Mouse (Mus musculus) lung, embryonic 16.5 days (tissue): ENCODE results near the gene P2rx3. TPM values are rescaled to one million over a fixed set of nuclear protein-coding genes. Genes with fewer than 3 reads are reported as not detected.

ENCODE experiments used
- ATAC-seq: fragments of 200-750 bp; cut with Nextera tagmentation; 2 replicates; pipeline ENCODE4 v1.8.0; 2017; ENCODE audit warnings: low read depth, mild to moderate bottlenecking, moderate library complexity
- H3K27ac ChIP-seq: fragments of 300-500 bp; sonication (generic); 2 replicates; pipeline ENCODE4 v1.5.1; 2014; ENCODE audit warnings: mild to moderate bottlenecking, control low read depth, low read length
- H3K27me3 ChIP-seq: fragments of 300-500 bp; sonication (generic); 2 replicates; pipeline ENCODE4 v1.6.1; 2014; ENCODE audit warnings: low read depth, low read length, mixed read lengths; ENCODE audit not compliant: control insufficient read depth, insufficient read depth
- H3K36me3 ChIP-seq: fragments of 300-500 bp; sonication (generic); 2 replicates; pipeline ENCODE4 v1.6.1; 2014; ENCODE audit warnings: low read length; ENCODE audit not compliant: control insufficient read depth, insufficient read depth
- H3K4me1 ChIP-seq: fragments of 300-500 bp; sonication (generic); replicated peaks from 2 replicates; pipeline ENCODE4 v1.6.1; 2014; ENCODE audit warnings: low read length, mixed read lengths; ENCODE audit not compliant: control insufficient read depth, insufficient read depth
- H3K4me2 ChIP-seq: fragments of 300-500 bp; sonication (generic); 2 replicates; pipeline ENCODE4 v1.6.1; 2014; ENCODE audit warnings: low read depth, low read length, control low read depth
- H3K4me3 ChIP-seq: fragments of 300-500 bp; sonication (generic); 2 replicates; pipeline ENCODE4 v1.5.1; 2014; ENCODE audit warnings: mild to moderate bottlenecking, low read length, control low read depth
- H3K9ac ChIP-seq: fragments of 300-500 bp; sonication (generic); 2 replicates; pipeline ENCODE4 v1.6.1; 2014; ENCODE audit warnings: low read length, control low read depth
- H3K9me3 ChIP-seq: fragments of 300-500 bp; sonication (generic); 2 replicates; pipeline ENCODE4 v1.6.1; 2016; ENCODE audit warnings: low read length; ENCODE audit not compliant: control insufficient read depth
- WGBS: fragments of 180-500 bp; shearing (Covaris S2); extraction: QIAGEN DNeasy Blood & Tissue Kit; methylation state at CpG from one replicate; pipeline ENCODE4 v1.1.7; 2014; 5-methylcytosine and 5-hydroxymethylcytosine counted together
- polyA plus RNA-seq: library from polyadenylated mRNA; unstranded; fragments of >200 nt; fragmentation: Nextera tagmentation; extraction: Ambion mirVana; gene quantifications from 2 replicates; pipeline ENCODE4 v1.2.1, GENCODE M21; 2015

P2rx3 gene
- polyA plus RNA-seq, 1 experiment from 2014 or later: 0.87 TPM

DNA sequence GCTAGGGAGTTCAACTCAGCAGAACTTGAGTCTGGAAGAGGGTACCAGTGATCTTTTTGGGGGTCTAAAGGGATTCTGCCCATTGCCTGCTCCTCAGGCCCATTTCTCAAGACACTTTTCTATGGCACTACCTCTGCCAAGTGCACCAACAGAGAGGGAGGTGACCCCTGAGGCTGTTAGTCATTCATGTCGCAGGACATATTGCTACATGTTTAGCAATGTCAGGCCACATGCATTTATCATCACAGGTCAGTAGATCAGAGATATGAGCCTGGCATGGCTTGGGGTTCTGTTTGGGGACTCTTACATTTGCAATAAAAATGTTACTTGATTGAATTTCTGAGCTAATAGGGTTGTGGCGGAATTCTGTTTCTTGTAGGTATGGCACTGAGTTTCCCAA is 61.7 kb downstream of the P2rx3 start:
- WGBS: 85% methylated on average over 2 of the region's 2 CpGs
- Histone ChIP-seq H3K4me3 (no peak overlapping the region), H3K9ac (no peak overlapping the region), H3K27ac (no peak overlapping the region), H3K4me1 (no peaks in the 10 kb centered on the region), H3K27me3 (no peaks in the 10 kb centered on the region), H3K36me3 (no peaks in the 10 kb centered on the region), H3K9me3 (no peaks in the 10 kb centered on the region), H3K4me2 (no peak overlapping the region)
- ATAC-seq: no peak

DNA sequence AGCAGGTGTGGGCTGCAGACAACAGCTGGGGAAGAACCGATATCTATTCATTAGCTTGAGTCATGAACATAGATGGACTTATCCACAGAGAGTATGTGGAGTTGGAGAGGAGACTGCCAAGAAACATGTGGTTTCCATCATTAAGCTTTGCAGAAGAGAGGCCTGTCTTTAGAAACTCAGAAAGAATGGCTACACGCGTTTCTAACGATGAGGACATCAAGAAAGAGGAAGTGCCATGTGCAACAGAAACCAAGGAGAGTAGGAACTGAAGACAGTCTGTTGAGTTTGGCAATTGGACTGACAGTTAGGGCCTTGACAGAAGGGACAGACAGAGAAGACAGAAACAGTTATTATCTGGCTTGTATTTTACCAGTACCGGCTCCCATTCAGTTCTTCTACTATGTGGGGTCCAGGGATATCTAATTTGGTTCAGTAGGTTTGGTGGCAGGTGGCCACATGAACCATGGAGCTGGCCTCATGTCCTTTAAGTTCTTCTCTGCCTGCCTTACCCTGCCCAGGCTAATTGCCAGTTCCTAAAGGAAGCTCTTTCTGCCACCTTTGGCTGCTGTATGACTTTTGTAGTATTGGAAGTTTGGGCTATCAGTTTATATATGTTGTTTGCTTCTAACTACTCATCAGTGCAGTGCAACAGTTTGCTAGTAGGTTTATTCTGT is 69.8 kb downstream of the P2rx3 start:
- no peaks in the 10 kb centered on the region for H3K27me3 ChIP-seq
- no peak for ATAC-seq
- no peak overlapping the region for H3K4me3 ChIP-seq
- WGBS: 83% methylated on average over 5 of the region's 5 CpGs
- H3K9ac ChIP-seq: no peak overlapping the region
- H3K9me3 ChIP-seq: no peaks in the 10 kb centered on the region
- H3K4me1 ChIP-seq: no peaks in the 10 kb centered on the region
- no peak overlapping the region for H3K4me2 ChIP-seq
- no peak overlapping the region for H3K27ac ChIP-seq
- no peaks in the 10 kb centered on the region for H3K36me3 ChIP-seq

DNA sequence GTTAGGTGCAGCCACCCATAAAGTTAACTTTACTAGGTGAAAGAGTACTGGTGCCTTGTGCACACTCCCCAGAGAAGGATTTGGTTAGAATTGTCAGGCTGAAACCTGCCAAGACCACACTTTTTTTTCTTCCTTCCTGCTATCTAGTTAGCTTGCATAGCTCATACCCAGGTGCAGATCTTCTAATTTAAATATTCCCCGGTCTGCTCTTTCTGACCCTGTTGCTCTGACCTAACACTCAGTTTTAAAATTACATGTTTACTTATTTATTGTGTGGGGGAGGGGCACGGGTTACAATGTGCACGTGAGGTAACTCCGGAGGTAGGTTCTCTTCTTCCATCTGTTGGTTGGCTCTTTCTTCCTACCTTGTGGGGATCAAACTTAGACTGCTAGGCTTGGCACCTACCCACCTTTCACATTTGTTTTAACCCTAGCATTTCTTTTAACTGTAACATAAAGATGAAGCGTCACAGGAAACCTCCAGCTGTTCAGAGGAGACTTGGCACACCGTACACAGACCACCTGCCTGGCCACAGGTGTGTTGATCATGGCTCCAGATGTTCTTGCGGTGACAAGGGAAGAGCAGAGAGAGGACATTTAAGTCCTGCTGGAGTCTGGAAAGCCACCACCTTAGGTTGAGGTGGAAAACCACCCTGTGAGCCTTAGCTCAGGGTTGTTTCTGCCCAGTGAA is 73.0 kb downstream of the P2rx3 start:
- Histone ChIP-seq H3K27me3 (no peaks in the 10 kb centered on the region), H3K27ac (no peak overlapping the region), H3K4me1 (no peaks in the 10 kb centered on the region), H3K4me3 (no peak overlapping the region), H3K9ac (no peak overlapping the region), H3K4me2 (no peak overlapping the region), H3K9me3 (no peaks in the 10 kb centered on the region), H3K36me3 (no peaks in the 10 kb centered on the region; the same call in 1 of the 2 replicates)
- whole genome bisulfite sequencing: 84% methylated on average over 7 of the region's 7 CpGs
- no peak for ATAC-seq

DNA sequence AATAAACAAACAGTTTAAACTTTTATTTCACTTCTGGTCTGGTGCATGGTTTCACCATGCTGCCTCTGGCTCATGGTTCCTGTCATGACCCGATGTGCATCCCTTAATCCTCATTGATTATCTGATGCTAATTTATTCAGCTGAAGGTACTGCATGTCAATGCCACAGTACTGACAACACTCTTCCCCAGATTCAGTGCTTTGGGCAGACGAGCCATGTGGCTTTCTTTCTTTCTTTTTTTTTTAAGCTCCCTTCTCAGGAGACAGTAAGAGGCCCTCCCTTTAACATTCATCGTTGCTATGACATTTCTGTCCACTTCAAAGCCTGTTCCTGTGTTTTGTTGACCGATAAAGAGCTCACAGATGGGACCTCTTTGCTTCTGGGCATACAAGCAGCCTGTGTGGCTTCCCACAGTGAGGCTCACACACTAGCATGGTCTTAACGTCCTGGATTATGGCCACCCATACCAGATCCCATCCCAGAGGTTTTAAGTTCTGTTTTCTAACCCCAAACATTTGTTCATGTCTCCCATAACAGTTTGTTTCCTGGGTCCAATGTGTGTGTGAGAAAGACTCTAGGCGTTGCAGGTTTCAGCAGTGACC is 74.3 kb downstream of the P2rx3 start:
- no peak overlapping the region for H3K27ac ChIP-seq
- H3K36me3 ChIP-seq: no peaks in the 10 kb centered on the region; the same call in 1 of the 2 replicates
- no peak for ATAC-seq
- no peak overlapping the region for H3K4me3 ChIP-seq
- H3K4me2 ChIP-seq: no peak overlapping the region
- WGBS: 29% methylated on average over 6 of the region's 6 CpGs
- H3K4me1 ChIP-seq: no peaks in the 10 kb centered on the region
- no peaks in the 10 kb centered on the region for H3K27me3 ChIP-seq
- H3K9ac ChIP-seq: no peak overlapping the region
- H3K9me3 ChIP-seq: no peaks in the 10 kb centered on the region

DNA sequence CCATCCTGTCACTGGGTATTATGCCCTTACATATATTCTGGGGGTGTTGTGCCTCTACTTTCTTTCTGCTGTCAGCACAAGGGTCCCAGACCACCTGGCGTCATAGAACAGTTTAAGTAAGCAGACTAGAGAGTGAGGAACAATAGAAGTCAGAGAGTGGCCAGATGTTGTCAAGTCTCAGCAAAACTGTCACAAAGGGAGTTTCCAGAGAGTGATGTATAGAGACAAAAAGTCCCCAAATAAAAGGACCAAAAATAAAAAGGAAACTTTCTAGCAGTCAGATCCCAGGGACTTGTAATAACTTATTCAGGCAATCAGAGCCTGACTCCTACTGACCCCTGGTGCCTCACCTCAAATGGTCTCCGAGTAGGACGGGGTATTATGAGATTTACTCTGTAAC is 75.4 kb downstream of the P2rx3 start:
- Histone ChIP-seq H3K27ac (no peak overlapping the region), H3K9me3 (no peaks in the 10 kb centered on the region), H3K4me2 (no peak overlapping the region), H3K4me3 (no peak overlapping the region), H3K27me3 (no peaks in the 10 kb centered on the region), H3K9ac (no peak overlapping the region), H3K36me3 (peaks cover 3% of the 10 kb centered on the region; the same call in 1 of the 2 replicates), H3K4me1 (no peaks in the 10 kb centered on the region)
- WGBS: 77% methylated on average over 3 of the region's 3 CpGs
- no peak for ATAC-seq

DNA sequence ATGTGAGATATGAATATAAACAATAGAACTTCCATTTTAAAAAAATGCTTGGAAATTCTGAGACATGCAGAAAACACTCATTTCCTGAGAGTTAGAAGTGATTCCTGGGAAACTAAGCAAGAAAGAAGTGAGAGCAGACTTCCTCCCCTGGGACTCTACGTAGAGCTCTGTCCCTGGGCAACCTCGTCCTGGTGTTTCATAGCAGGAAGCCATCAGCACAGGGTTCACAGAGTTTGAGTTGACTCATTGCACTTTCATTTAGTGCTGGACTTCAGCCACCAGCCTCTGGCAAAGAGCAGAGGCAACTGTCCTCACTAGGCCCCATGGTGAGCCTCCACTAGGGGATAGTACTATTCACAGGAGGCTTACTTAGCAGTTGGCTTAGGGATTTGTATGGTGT is 76.0 kb downstream of the P2rx3 start:
- Histone ChIP-seq H3K9me3 (no peaks in the 10 kb centered on the region), H3K27me3 (no peaks in the 10 kb centered on the region), H3K4me3 (no peak overlapping the region), H3K27ac (no peak overlapping the region), H3K4me2 (no peak overlapping the region), H3K9ac (no peak overlapping the region), H3K36me3 (peaks cover 7% of the 10 kb centered on the region; the same call in 1 of the 2 replicates), H3K4me1 (no peaks in the 10 kb centered on the region)
- no peak for ATAC-seq
- WGBS: 53% methylated on average over 2 of the region's 2 CpGs

DNA sequence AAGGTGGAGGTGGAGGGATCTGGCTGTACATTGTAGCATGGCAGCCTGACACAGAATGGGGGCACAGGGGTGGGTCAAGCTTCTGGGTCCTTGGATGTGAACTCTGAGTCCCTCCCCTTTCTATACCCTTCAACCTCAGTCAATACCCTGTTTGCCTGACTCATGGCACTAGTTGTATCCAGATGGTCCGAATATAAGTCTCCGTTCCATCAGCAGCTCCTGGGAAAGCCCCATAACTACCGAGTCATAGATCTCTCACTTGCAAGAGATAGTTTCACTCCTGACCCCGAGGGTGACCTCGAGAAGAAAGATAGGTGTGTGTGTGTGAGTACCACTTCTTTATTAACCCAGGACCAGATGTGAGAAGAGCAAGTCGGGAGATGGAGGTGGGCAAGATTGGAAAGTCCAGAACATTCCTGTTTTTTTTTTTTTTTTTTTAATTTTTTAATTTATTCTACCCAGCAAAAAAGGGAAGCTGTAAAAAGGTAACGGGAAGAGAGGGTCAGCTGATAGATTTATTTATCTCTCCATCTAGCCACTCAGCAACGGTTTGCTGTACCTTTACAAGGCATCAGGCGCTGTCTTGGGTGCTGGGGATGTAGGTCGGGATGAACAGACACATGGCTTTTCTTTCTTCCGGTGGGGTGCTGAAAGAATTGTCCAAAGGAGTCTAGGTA is 78.5 kb downstream of the P2rx3 start:
- no peak for ATAC-seq
- H3K27ac ChIP-seq: no peak overlapping the region
- 86% methylated on average over 11 of the region's 11 CpGs for WGBS
- no peak overlapping the region for H3K9ac ChIP-seq
- no peak overlapping the region for H3K4me2 ChIP-seq
- H3K36me3 ChIP-seq: peaks cover 13% of the 10 kb centered on the region; the same call in 1 of the 2 replicates
- H3K9me3 ChIP-seq: no peaks in the 10 kb centered on the region
- H3K4me1 ChIP-seq: no peaks in the 10 kb centered on the region
- H3K4me3 ChIP-seq: no peak overlapping the region
- H3K27me3 ChIP-seq: no peaks in the 10 kb centered on the region

DNA sequence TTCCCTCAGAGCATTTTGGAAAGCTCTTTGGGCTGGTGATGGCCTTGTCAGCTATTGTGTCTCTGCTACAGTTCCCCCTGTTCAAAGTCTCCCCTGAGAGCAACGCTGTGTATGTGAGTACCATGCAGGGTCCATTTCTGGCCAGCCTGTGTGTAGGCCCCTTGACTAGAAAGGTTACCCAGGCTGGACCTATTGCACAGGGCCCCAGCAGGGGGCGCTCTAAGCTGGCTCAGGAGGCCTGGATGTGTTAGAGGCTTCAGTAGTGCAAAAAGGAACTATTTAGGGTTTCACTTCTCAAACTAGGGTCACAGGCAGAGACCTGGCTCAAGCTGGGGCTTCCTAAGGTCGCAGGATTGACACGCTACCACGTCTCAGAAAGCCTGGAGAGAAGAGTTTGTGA is 81.0 kb downstream of the P2rx3 start:
- 62% methylated on average over 5 of the region's 5 CpGs for WGBS
- H3K4me1 ChIP-seq: no peaks in the 10 kb centered on the region
- H3K9me3 ChIP-seq: no peaks in the 10 kb centered on the region
- H3K36me3 ChIP-seq: peaks cover 16% of the 10 kb centered on the region
- H3K4me3 ChIP-seq: no peak overlapping the region
- peak; percentile 34; the same call in 1 of the 2 replicates for ATAC-seq
- no peak overlapping the region for H3K4me2 ChIP-seq
- no peak overlapping the region for H3K27ac ChIP-seq
- H3K9ac ChIP-seq: no peak overlapping the region
- H3K27me3 ChIP-seq: no peaks in the 10 kb centered on the region

DNA sequence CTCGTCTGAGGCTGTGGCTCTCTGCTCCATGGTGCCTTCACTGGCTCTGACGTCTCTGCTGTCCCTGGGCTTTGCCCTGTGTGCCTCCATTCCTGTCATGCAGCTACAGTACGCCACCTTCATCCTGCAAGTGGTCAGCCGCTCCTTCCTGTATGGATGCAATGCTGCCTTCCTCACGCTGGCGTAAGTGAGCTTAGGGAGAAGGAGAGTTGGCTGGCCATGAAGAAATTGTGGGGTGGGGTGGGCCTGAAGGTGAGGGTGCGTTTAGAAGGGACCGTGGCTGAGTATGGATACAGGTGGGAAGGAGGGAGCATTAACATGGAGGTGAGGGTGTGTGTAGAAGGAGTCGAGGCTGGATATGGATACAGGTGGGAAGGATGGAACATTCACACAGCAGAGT is 81.8 kb downstream of the P2rx3 start:
- Histone ChIP-seq H3K4me2 (no peak overlapping the region), H3K9ac (no peak overlapping the region), H3K27me3 (no peaks in the 10 kb centered on the region), H3K4me3 (no peak overlapping the region), H3K4me1 (no peaks in the 10 kb centered on the region), H3K36me3 (peaks cover 21% of the 10 kb centered on the region), H3K9me3 (no peaks in the 10 kb centered on the region), H3K27ac (no peak overlapping the region)
- WGBS: 91% methylated on average over 9 of the region's 9 CpGs
- no peak for ATAC-seq
